Mouse (Mus musculus) T-helper 2 cell (primary cell): Measurements from ENCODE around the gene Thnsl1.
"Not testable (repeated sequence)": the region's sequence is repeated elsewhere in the genome, so short reads cannot be mapped to it uniquely, and the experiment has no call there.

Source experiments
- in situ Hi-C: fragments of 300-600 bp; cut with MboI, MseI; formaldehyde crosslinking; loops from one replicate; pipeline ENCODE4 v1.15.1; 2025; ENCODE audit warnings: high pct_unique_total_duplicates

Gene Thnsl1

DNA sequence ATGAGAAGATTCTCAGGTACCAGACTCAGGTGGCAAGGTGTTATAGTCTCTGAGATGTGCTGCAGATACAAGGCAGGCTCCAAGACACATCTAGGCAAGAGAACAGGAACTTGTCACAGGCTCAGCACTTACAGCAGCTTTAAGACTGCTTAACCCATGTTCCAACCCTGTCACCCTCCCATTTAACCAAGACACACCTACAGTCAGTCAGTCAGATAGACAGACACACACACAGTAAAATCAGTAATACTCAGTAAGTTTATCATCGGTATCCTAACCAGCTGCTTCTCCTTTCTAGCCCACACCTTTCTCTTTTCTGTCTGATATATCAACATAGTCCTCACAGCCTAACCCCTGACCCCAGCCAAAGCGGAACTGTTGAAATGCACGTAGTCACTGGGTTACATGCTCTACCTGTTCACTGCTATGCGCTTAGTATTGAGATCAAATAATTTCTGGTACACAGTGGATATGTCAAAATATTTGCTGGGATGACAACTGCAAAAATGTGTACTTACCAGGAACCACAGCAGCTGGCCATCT is 30.4 kb downstream of the Thnsl1 start:
- in situ Hi-C loops = no loop called here

GRCm38 (mm10) chr2:21236846-21237245 is 31.3 kb downstream of the Thnsl1 start:
- in situ Hi-C loops = no loop called here

GRCm38 (mm10) chr2:21244104-21244503 is 38.6 kb downstream of the Thnsl1 start:
- in situ Hi-C loops = not testable (repeated sequence)

DNA sequence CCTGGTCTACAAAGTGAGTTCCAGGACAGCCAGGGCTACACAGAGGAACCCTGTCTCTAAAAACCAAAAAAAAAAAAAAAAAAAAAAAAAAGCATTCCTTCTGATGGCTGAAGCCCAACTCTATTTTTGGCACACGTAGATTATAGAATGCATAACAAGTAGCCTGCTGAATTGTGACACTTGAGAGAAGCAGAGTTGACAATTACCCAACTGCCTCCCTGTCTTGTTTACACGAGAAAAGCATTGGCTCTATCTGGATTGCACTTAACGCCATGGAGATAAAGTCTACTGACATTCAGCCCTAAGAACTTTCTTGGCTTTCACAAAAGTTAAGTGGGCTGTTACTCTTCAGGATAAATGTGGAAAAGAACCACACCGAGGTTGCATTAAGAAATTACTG is 39.5 kb downstream of the Thnsl1 start:
- in situ Hi-C loops = no loop called here

DNA sequence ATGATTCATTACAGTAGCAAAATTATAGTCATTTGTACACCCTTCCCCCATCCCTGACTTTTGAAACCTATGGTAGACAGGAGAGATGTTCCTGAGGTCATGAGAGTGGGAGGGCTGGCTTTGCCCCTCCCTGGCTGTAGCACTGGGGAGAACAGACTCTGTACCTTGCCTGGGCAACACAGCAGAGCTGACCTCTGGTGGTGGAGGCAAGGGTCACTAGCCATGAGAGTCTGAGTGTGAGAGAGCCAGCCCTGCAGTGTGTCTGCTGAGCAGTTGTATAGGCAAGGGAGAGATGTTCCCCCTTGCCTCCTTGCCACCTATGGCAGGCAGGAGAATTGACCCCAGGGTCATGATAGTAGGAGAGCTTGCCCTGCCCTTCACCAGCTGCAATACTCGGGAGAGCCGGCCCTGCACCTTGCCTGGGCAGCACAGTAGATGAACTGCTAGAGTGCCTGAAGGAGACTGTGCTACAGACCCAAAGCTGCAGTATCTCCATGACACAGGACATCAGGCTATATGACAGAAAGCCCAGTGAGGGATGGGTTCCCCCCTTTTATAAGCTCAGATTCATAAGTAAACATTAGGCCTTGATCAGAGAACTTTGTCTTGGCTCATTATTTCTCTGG is 40.1 kb downstream of the Thnsl1 start:
- in situ Hi-C loops = no loop called here

GRCm38 (mm10) chr2:21253644-21254043 is 48.1 kb downstream of the Thnsl1 start:
- in situ Hi-C loops = no loop called here

- in situ Hi-C loops = no loop called here
Observed at GRCm38 (mm10) chr2:21254308-21254707, 48.8 kb downstream of the Thnsl1 start.

GRCm38 (mm10) chr2:21258281-21258680 is 52.8 kb downstream of the Thnsl1 start:
- in situ Hi-C loops = no loop called here

DNA sequence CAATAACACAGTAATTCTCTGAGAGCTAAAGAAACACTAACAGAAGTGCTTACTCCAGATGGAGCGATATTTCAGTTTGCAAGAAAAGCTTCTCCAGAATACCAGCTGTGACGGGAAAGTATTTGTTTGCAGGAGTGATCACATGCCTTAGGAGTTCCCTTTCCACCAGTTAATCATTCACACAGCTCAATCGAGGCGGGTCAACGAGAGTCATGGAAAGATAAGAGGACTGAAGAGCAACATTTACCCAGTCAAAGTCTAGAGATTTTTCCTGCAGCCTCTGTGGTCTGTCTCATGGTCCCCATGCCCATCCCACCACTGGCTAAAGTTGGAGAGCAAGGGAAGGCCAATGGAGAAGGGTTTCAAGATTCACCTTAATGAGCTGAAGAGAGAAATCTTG is 53.6 kb downstream of the Thnsl1 start:
- in situ Hi-C loops = no loop called here

GRCm38 (mm10) chr2:21260060-21260459 is 54.5 kb downstream of the Thnsl1 start:
- in situ Hi-C loops = no loop called here

DNA sequence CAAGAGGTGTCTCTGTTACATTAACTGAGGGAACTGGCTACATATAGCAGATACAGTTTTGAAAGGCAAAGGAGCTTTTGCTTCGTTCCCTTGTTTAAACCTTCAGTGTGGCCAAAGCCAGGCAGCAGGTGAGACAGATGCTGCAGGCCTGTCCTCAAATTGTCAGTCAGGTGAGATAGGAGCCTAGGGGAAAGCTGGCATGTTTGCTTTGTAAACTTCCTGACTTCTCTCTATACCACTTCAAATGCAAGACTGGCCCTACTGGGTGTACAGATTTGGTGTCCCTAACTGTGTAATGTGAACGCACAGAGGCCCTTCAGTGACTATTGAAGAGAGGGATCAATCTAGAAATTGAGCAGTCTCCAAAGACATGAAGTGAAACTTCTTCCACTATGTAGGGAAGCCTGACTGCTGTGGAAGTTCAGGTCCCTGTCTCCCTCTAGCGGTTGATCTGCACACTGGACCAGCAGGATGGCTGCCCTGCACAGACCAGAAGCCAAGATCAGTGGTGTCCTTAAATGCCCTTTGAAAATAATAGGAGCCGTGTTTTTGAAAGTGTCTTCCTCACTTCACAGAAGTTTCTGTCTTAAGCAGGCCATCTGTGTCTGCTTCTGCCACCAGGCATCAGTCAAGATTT is 56.0 kb downstream of the Thnsl1 start:
- in situ Hi-C loops = no loop called here

DNA sequence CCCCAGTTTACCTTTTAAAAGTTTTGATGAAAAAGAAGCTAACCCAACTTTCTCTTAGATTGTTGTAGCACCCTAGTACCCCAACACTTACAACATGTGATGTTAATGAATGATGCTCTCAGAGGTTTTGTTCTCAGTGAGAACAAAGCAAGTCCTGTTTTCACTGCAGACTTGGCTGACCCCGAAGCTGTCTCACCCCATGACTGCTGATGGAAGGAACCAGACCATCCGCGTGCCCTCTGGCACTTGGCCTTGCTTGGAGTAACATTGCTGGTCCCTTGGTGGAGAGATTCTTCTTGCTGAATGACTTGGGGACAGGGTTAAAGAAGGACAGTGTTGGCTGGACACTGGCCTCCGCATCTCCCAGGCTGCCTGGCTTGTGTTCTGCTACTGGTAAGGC is 58.5 kb downstream of the Thnsl1 start:
- in situ Hi-C loops = no loop called here
